Mouse (Mus musculus): ENCODE data around the gene Mtg1. TPM values are rescaled to one million over a fixed set of nuclear protein-coding genes. Genes with fewer than 3 reads are reported as not detected.

Mtg1 gene
- total RNA-seq, 4 experiments from 2014 or later = 22.1 to 31.4 (median 27.4) TPM

GRCm38 (mm10) chr7:140187721-140188390 lies 50.5 kb downstream of the Mtg1 start:
- peak in 1 of 2 experiments; percentile 29 for DNase-seq (ENCODE audit: low spot score in 2 of 2)

- no peak for DNase-seq (ENCODE audit: low spot score in 2 of 2)
Observed at GRCm38 (mm10) chr7:140188391-140189328, 51.3 kb downstream of the Mtg1 start.

GRCm38 (mm10) chr7:140190435-140190834 lies 53.1 kb downstream of the Mtg1 start:
- no peak for DNase-seq (ENCODE audit: low spot score in 2 of 2)

- DNase-seq (ENCODE audit: low spot score in 2 of 2) = no peak
Observed at GRCm38 (mm10) chr7:140192445-140192844, 55.1 kb downstream of the Mtg1 start.

- DNase-seq (ENCODE audit: low spot score in 2 of 2) = no peak
Observed at GRCm38 (mm10) chr7:140192851-140193250, 55.5 kb downstream of the Mtg1 start.

- DNase-seq (ENCODE audit: low spot score in 2 of 2) = no peak
Observed at GRCm38 (mm10) chr7:140194031-140194430, 56.7 kb downstream of the Mtg1 start.

- no peak for DNase-seq (ENCODE audit: low spot score in 2 of 2)
Observed at GRCm38 (mm10) chr7:140196002-140196401, 58.6 kb downstream of the Mtg1 start.

Other genes with a start within 250 kb of the Mtg1 start
- 10 to 100 TPM; 77.0 to 82.3 (median 80.2) TPM for gene Kndc1, start 242.9 kb upstream of the Mtg1 start, total RNA-seq (2022)
- gene Utf1, start 193.8 kb upstream of the Mtg1 start, total RNA-seq (2022) = not detected
- gene 6430531B16Rik, start 158.8 kb upstream of the Mtg1 start, total RNA-seq (2022) = 1 to 10 TPM; 1.1 to 1.7 (median 1.2) TPM
- 1 to 10 TPM; 1.1 to 3.6 (median 1.9) TPM for gene Adam8, start 145.0 kb upstream of the Mtg1 start, total RNA-seq (2022)
- gene Zfp511, start 101.2 kb upstream of the Mtg1 start, total RNA-seq (2022) = 10 to 100 TPM; 19.6 to 28.2 (median 23.3) TPM
- gene Tubgcp2, start 100.9 kb upstream of the Mtg1 start, total RNA-seq (2022) = 10 to 100 TPM; 36.6 to 44.2 (median 42.8) TPM
- gene Msx3, start 88.5 kb upstream of the Mtg1 start, total RNA-seq (2022) = under 1 TPM in 2 of 4 experiments, not detected in 2; 0.14 to 0.19 TPM
- gene Caly, start 55.0 kb upstream of the Mtg1 start, total RNA-seq (2022) = 100 to 1,000 TPM; 184 to 218 (median 213) TPM
- not detected for gene Prap1, start 44.2 kb upstream of the Mtg1 start, total RNA-seq (2022)
- gene Fuom, start 35.1 kb upstream of the Mtg1 start, total RNA-seq (2022) = 10 to 100 TPM; 45.1 to 51.0 (median 49.0) TPM
- gene Paox, start 21.8 kb upstream of the Mtg1 start, total RNA-seq (2022) = 1 to 10 TPM; 6.7 to 7.9 (median 7.3) TPM
- gene Echs1, start 21.1 kb upstream of the Mtg1 start, total RNA-seq (2022) = 10 to 100 TPM; 56.9 to 64.5 (median 59.3) TPM
- 100 to 1,000 TPM; 121 to 142 (median 130) TPM for gene Sprn, start 17.3 kb downstream of the Mtg1 start, total RNA-seq (2022)
- gene Olfr522, start 27.2 kb downstream of the Mtg1 start, total RNA-seq (2022) = not detected
- under 1 TPM in 2 of 4 experiments, not detected in 2; 0.11 to 0.16 TPM for gene Olfr523, start 35.7 kb downstream of the Mtg1 start, total RNA-seq (2022)
- not detected for gene Olfr524, start 68.4 kb downstream of the Mtg1 start, total RNA-seq (2022)
- gene Cd163l1, start 80.7 kb downstream of the Mtg1 start, total RNA-seq (2022) = under 1 TPM in 1 of 4 experiments, not detected in 3; 0.09 TPM
- under 1 TPM in 2 of 4 experiments, not detected in 2; 0.17 to 0.32 TPM for gene 5830411N06Rik, start 109.7 kb downstream of the Mtg1 start, total RNA-seq (2022)
- not detected for gene Olfr525, start 183.3 kb downstream of the Mtg1 start, total RNA-seq (2022)
- gene Olfr527, start 196.5 kb downstream of the Mtg1 start, total RNA-seq (2022) = not detected
- gene Olfr60, start 224.1 kb downstream of the Mtg1 start, total RNA-seq (2022) = not detected
- not detected for gene Olfr530, start 238.8 kb downstream of the Mtg1 start, total RNA-seq (2022)

Measured in left cerebral cortex, adult 8-10 months (tissue).